Mouse (Mus musculus) R1 (cell line): ENCODE measurements at regions not wholly inside any gene's neighbourhood (a gene's known extent, or its start where the extent isn't known, plus 50 kb on each side); places are given as distances from the start of the nearest gene placed in this dataset.
A peak's percentile ranks its signal among the peaks of the same experiment; 100 is the strongest.

Experiments used
- DNase-seq: peaks from one replicate; pipeline ENCODE4 v3.0.0-alpha.2; 2018; ENCODE audit warnings: low read depth, low spot score

- no peak for DNase-seq
Measured at GRCm38 (mm10) chr17:14610791-14611522, 83.1 kb downstream of the Thbs2 start.

DNA sequence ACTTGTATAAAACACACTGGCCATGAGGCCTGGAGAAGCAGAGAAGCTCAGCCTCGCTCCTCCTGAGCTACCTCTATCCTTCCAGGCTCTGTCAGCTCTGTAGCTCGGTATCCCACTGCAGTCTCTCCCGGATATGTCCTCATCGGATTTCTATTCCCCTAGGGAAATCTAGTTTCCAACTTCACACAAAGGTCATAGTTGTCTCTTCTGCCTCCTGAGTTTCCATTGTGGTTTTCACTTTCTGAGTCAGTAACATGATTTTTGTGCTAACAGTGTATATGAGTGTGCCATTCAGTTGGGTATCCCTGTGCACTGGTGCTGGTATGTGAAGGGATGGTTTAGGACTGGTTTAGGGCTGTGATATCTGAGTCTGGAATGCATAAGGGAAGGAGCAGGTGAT is 85.2 kb downstream of the Thbs2 start:
- DNase-seq = no peak

DNA sequence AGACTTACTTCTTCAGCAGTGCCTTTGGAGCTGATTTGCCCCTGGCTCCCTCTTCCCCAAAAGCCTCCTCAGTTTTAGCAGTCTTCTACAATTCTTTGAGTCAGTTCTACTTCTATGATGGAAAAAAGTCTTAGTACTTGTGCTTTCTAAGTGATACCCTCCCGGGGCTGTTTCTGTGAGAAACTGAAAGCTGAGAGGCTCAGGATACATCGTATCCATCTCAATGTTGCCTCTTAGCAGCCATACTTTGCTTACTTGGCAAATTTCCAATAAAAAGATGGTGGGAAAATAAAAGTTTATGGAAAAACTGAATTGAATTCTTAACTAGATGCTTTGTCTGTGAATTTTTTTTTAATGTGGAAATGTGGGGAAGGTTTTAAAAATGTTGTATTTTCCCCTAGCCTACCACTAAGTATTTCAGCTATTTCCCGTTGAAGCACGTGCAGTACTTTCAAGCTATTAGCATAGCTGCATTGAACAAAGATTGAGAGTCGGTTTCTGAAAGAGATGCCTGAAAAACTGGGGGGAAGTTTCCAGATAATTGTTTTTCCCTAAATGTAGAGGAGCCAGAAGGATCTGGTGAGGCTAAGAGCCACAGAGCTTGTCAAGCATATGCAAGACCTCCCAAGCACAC is 87.6 kb downstream of the Thbs2 start:
- DNase-seq = no peak

- no peak for DNase-seq
Measured at GRCm38 (mm10) chr17:14599681-14600080, 94.4 kb downstream of the Thbs2 start.

DNA sequence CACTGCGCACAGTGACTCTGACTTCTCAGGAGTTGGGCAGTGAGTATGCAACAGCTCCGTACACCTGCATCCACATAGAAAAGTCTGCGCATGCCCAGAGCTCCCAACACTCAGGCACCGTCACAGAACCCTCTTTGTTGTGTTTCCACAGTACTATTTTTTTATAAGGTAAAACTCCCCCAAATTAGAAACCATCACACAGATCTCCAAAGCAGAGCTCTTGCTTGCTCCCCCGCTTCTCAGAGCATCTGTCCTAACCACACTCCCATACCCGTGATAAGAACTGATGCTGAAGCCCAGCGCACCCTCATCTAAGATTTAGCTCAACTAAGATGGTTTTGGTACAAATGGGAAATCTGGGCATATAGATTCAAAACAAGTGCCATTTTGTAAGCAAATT is 97.6 kb downstream of the Thbs2 start:
- no peak for DNase-seq

DNA sequence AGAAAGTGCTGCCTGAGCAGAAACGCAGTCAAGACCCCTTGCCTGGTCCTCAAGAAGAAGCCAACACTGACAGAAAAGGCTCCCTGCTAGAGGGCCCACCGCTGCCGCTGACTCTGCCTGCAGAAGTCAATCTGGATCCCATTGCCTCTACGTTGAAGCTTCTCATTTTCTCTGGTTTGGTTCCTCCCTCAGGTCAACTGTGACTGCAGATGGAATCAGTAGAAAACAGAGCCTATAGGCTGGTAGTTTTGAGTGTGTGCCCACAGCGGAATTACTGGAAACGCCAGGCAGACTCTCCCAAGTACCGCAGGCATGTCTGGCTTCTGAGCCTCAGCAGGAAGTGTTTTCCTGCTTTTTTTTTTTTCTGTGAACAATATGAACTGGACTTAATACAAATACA is 98.5 kb downstream of the Thbs2 start:
- no peak for DNase-seq

- no peak for DNase-seq
Measured at GRCm38 (mm10) chr17:14588086-14588817, 105.8 kb downstream of the Thbs2 start.

GRCm38 (mm10) chr17:14579671-14580070 is 114.4 kb downstream of the Thbs2 start:
- DNase-seq = no peak

DNA sequence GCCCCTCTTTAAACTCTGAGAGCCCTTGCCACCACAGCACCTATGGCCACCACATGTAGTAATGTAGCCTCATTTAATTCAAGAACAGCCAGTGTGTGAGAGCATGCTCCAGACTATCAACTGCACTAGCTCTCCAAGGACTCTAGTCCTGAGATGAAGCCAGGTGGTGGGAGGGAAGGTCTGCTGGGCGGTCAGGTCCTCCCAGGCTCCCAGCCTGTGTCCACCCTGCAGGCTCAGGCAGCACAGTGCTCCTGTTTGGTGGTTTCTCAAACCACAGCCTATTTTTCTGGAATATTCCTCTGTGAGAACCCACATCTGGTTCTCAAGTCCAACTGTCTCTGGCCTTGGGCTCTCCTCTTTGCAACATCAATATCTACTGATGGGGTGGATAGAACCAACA is 115.3 kb downstream of the Thbs2 start:
- DNase-seq = no peak

GRCm38 (mm10) chr17:14578194-14578593 is 115.8 kb downstream of the Thbs2 start:
- DNase-seq = no peak

DNA sequence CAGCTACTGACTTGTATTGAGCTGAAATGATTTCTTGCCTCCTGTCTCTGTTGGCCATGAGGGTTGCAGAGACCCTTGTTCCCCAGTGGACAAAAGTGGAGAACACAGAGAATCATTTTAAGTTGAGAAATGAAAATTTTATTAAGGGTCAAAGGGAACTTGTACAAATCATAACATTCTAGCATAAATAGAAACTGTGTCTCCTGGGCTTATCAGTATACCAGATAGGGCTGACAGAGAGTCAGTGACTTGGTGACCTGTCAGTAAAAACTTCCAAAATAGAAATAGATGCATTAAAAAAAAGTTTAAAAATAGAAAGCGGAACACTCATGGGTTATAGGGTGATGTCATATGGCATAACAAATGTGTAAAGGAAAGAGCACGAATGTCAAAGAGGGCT is 117.9 kb downstream of the Thbs2 start:
- no peak for DNase-seq

- DNase-seq = no peak
Measured at GRCm38 (mm10) chr17:14571143-14571542, 122.9 kb downstream of the Thbs2 start.

- no peak for DNase-seq
Measured at GRCm38 (mm10) chr17:14570266-14570775, 123.7 kb downstream of the Thbs2 start.

DNA sequence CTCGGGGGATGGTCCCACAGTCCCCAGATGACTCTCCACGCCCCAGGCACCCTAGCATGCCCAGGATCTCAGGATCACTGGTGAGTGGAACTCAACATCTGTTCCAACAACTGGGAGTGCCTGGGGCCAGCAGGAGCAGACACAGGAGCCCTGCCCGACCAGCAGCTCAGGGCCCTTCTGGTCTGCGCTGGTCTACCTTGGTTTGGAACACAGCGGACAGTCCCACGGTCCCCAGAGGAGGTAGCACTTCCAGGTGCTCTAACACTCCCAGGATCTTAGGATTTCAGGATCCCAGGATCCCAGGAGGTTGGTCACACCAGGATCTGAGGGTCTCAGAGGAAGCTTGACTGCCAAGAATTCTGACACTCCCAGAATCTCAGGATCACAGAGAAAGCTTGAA is 131.8 kb downstream of the Thbs2 start:
- DNase-seq = no peak

DNA sequence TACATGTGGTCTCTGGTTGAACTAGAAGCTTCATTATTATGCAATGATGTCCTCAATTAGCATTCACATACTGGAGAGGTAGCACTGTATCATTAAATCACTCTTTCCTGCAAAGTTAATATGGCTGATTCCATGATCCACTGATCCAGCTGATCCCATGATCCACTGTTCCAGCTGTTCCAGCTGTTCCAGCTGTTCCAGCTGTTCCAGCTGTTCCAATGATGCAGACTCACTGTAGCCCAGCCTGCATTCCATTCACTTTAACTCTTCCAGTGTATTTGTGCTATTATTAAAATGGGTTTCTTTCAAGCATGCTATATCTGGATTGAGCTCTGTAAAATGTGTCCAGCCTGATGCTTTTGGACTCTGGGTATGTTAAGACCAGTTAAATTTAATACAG is 136.8 kb downstream of the Thbs2 start:
- DNase-seq = no peak

GRCm38 (mm10) chr17:14553195-14553594 is 140.8 kb downstream of the Thbs2 start:
- no peak for DNase-seq

- DNase-seq = no peak
Measured at GRCm38 (mm10) chr17:14552081-14552480, 142.0 kb downstream of the Thbs2 start.

- DNase-seq = no peak
Measured at GRCm38 (mm10) chr17:14551610-14552009, 142.4 kb downstream of the Thbs2 start.

- DNase-seq = peak; percentile 69
Measured at GRCm38 (mm10) chr17:14545822-14546473, 148.1 kb downstream of the Thbs2 start.

DNA sequence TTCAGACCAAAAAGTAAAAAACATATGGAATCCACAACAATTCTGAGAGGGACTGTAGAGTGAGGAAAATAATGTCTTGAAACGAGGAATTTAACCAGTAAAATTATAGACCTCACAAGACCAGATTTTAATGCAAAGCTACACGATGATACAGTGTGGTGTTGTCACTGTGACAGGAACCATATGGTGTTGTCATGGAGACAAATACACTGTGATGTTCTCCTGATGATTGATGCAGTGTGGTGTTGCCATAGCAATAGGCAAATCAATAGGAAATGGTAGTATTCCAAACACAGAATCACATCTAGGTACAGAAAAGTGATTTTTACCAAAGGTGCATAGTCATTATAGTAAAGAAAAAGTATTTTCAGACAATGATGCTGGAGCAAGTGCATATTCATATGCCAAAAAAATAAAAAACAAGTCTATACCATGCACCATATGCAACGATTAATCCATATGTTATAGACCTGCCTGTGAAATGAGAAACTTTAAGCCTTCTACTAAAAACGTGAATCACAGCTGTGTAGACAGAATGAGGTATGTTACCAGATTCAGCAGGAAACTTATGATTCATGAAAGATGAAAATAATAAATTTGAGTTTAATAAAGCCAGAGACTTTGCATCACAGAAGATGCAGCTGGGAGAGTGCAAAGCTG is 149.6 kb downstream of the Thbs2 start:
- DNase-seq = no peak

- no peak for DNase-seq
Measured at GRCm38 (mm10) chr17:14541035-14541434, 153.0 kb downstream of the Thbs2 start.
